Mouse (Mus musculus) left cerebral cortex, postnatal 36 days (tissue): ENCODE measurements at regions not wholly inside any gene's neighbourhood (a gene's known extent, or its start where the extent isn't known, plus 50 kb on each side); places are given as distances from the start of the nearest gene placed in this dataset.

Experiments used
- DNase-seq, 2 experiments: peaks; one replicate each; pipeline ENCODE4 v3.0.0; 2021 to 2022; ENCODE audit warnings: low spot score in 2 of 2, mixed read lengths in 1 of 2
- intact Hi-C: fragments of 180-260 bp; cut with DNase I; formaldehyde crosslinking; loops from one replicate; pipeline ENCODE4 v1.15.1; 2025

DNA sequence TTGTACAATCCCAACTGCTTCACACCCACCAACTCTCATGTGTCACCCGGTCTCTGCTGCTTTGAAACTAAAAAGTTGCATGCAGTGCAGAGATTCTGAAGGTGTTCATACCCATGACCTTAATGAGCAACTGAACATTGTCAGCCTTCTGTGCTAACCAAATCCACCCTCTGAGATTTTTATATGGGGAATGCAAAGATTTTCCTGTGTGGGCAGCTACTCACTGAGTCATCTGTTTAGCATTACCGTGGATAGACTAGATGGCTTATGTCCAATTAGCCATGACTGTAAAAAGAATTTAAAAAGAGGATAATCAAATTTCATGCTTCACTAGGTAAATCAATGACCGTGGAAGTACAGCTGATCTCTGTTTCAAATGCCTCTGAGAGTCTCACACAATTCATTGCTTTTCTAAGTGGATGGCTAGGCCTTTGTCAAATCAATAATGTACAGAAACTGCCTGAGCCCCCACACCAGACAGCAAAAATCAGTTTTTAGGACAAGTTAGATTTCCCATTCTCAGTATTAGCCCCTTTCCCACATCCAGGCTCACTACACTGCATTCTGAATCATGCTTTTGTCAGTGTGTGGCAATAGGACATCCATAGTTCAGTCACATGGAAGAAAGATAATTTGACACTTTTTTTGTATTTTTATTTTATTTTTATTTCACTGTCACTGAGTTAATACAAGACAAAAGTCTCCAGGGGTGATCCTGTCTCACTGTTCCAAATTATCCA, 781.8 kb upstream of the Ins1 start:
- peak; percentile 17 to 18 for DNase-seq
- intact Hi-C loops: no loop called here
